Mouse (Mus musculus): ENCODE measurements at regions not wholly inside any gene's neighbourhood (a gene's known extent, or its start where the extent isn't known, plus 50 kb on each side); places are given as distances from the start of the nearest gene placed in this dataset.

DNA sequence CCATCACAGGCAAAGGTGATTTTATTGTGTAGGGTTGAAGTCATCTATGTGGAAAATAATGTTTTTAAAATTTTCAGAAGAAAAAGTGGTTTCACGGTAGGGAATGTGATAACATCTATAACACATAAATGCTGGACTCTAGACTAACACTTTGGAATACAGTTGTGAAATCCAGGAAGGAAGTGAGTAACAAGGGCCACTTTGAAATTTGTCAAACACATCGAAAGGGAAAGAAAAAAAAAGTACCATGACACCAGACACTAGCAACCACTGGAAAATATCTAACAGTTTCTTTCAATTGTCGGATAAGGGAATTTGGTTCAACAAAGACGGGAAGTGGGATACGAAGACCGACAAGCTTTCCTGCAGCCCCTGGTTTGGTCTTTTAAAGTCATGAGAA, 181.7 kb upstream of the Btg1 start:
- 65% methylated on average over 6 of the region's 6 CpGs for WGBS
- H3K9me3 ChIP-seq (ENCODE audit: control insufficient read depth), result no peaks in the 10 kb centered on the region
- H3K4me2 ChIP-seq (replicated peaks; ENCODE audit: low read depth), result no peak overlapping the region
- H3K36me3 ChIP-seq (ENCODE audit: control insufficient read depth, insufficient read depth), result no peaks in the 10 kb centered on the region
- no peak overlapping the region for H3K4me3 ChIP-seq (ENCODE audit: low read depth, low read length)
- TF ChIP-seq CTCF (IDR thresholded peaks at IDR 0.05; ENCODE audit: low read depth), result no peak
- no peak for ATAC-seq
- H3K27me3 ChIP-seq (replicated peaks; ENCODE audit: control insufficient read depth, insufficient read depth, low read length), result no peaks in the 10 kb centered on the region
- H3K27ac ChIP-seq (ENCODE audit: low read depth, low read length), result no peak overlapping the region
- H3K4me1 ChIP-seq (replicated peaks; ENCODE audit: control insufficient read depth, insufficient read depth, low read length), result peaks cover 4% of the 10 kb centered on the region; the same call in 1 of the 2 replicates
- no peak overlapping the region for H3K9ac ChIP-seq (ENCODE audit: low read depth, low read length)

DNA sequence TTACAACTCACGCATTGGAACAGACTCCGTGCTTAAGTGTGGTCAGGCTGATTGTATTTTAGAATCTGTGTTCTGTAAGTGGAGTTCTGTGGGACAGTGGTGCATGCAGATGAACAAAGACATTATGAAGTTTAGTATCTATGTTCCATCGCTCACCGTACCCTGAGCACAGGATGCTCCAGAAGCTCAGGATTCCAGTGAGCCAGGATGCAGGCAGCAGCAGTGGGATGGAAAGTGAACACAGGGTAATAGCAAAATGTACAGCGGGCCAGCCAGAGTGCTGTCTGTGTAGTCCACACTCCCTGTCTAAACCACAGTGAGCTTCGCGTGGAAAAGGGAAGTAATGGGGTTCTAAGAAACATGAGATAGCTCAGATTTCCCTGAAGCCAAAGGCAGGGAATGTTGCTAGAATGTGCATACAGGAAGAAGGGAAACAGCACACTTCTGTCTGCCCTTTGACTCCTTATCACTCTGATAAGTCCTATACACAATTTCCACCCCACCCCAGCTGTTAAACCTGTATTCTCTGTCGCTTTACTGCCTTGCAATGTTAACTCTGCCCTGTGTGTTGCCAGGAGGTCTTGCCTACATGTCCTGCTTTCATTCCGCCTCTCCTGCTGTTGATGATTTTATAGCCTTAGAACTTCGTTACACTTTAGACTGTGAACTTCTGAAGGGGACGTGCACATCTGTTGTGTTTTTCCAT, 178.3 kb upstream of the Btg1 start:
- 51% methylated on average over 11 of the region's 11 CpGs for WGBS
- H3K9me3 ChIP-seq (ENCODE audit: control insufficient read depth), result no peaks in the 10 kb centered on the region
- peak; percentile 95 for ATAC-seq
- peak overlapping the region; percentile 6; the same call in 1 of the 2 replicates for H3K4me2 ChIP-seq (replicated peaks; ENCODE audit: low read depth)
- no peaks in the 10 kb centered on the region for H3K27me3 ChIP-seq (replicated peaks; ENCODE audit: control insufficient read depth, insufficient read depth, low read length)
- TF ChIP-seq CTCF (IDR thresholded peaks at IDR 0.05; ENCODE audit: low read depth), result no peak
- peaks cover 4% of the 10 kb centered on the region; the same call in 1 of the 2 replicates for H3K4me1 ChIP-seq (replicated peaks; ENCODE audit: control insufficient read depth, insufficient read depth, low read length)
- H3K4me3 ChIP-seq (ENCODE audit: low read depth, low read length), result no peak overlapping the region
- H3K36me3 ChIP-seq (ENCODE audit: control insufficient read depth, insufficient read depth), result no peaks in the 10 kb centered on the region
- no peak overlapping the region for H3K9ac ChIP-seq (ENCODE audit: low read depth, low read length)
- peak overlapping the region; percentile 66; the same call in 1 of the 2 replicates for H3K27ac ChIP-seq (ENCODE audit: low read depth, low read length)

DNA sequence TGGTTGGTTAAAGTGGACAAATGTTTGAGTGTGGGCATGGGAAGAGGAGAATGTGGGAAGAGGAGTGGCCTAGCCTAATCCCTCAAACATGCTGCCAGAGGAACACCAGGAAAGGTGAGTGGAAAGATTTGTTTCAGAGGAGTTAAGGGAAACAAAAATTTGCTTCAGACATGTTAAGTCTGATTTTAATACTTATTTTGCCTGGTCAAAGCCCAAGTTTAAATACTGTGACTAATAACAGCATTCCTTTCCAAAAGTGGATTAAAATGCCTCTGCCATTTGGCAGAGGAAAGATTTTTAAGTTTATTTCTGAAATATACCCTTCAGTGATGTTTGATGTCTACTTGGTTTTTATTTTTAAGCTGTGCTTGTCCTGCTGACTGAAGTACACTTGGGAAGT, 174.6 kb upstream of the Btg1 start:
- Histone ChIP-seq H3K27ac (ENCODE audit: low read depth, low read length) (no peak overlapping the region), H3K4me2 (replicated peaks; ENCODE audit: low read depth) (no peak overlapping the region), H3K9ac (ENCODE audit: low read depth, low read length) (no peak overlapping the region), H3K4me1 (replicated peaks; ENCODE audit: control insufficient read depth, insufficient read depth, low read length) (no peaks in the 10 kb centered on the region; the same call in 1 of the 2 replicates), H3K9me3 (ENCODE audit: control insufficient read depth) (no peaks in the 10 kb centered on the region), H3K4me3 (ENCODE audit: low read depth, low read length) (no peak overlapping the region), H3K36me3 (ENCODE audit: control insufficient read depth, insufficient read depth) (no peaks in the 10 kb centered on the region), H3K27me3 (replicated peaks; ENCODE audit: control insufficient read depth, insufficient read depth, low read length) (no peaks in the 10 kb centered on the region)
- no peak for ATAC-seq
- no peak for TF ChIP-seq CTCF (IDR thresholded peaks at IDR 0.05; ENCODE audit: low read depth)

DNA sequence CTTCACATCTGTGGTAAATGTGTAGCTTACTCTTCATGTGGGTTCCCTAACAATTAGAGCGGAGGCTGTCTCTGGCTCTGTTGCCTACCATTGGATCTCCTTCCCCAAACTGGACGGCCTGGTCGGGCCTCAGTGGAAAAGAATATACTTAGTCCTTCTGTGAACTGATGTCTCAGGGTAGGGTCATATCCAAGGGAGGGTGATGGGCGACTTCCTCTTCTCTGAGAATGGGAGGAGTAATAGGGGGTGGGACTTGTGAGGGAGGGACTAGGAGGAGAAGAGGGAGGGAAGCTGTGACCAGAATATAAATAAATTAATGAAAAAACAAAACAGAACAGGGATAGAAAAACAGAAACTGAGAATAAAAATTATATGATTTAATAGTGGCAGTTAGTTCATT, 166.5 kb upstream of the Btg1 start:
- no peak for TF ChIP-seq CTCF (IDR thresholded peaks at IDR 0.05; ENCODE audit: low read depth)
- 93% methylated on average over 4 of the region's 4 CpGs for whole genome bisulfite sequencing
- ATAC-seq, result no peak
- H3K27me3 ChIP-seq (replicated peaks; ENCODE audit: control insufficient read depth, insufficient read depth, low read length), result no peaks in the 10 kb centered on the region
- H3K9me3 ChIP-seq (ENCODE audit: control insufficient read depth), result no peaks in the 10 kb centered on the region
- H3K27ac ChIP-seq (ENCODE audit: low read depth, low read length), result no peak overlapping the region
- H3K4me2 ChIP-seq (replicated peaks; ENCODE audit: low read depth), result no peak overlapping the region
- H3K4me1 ChIP-seq (replicated peaks; ENCODE audit: control insufficient read depth, insufficient read depth, low read length), result no peaks in the 10 kb centered on the region
- H3K9ac ChIP-seq (ENCODE audit: low read depth, low read length), result no peak overlapping the region
- no peaks in the 10 kb centered on the region for H3K36me3 ChIP-seq (ENCODE audit: control insufficient read depth, insufficient read depth)
- H3K4me3 ChIP-seq (ENCODE audit: low read depth, low read length), result no peak overlapping the region

DNA sequence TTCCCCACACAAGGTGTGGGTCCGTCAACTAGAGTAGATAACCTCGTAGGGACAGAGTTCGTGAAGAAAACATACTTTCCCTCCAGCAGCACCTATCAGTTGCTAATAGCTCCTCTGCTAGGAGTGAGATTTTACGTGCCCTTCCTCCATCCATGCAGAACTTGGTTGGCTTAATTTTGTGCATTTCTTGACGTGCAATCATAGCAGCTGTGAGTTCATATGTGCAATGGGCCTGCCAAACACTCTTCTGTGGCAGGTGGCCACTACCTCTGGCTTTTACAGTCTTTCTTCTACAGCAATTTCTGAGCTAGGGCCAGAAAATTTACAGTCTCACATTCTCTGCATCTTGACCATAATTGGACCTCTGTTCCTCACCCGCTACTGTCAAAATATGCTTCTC, 161.9 kb upstream of the Btg1 start:
- Histone ChIP-seq H3K27me3 (replicated peaks; ENCODE audit: control insufficient read depth, insufficient read depth, low read length) (no peaks in the 10 kb centered on the region), H3K4me3 (ENCODE audit: low read depth, low read length) (no peak overlapping the region), H3K4me2 (replicated peaks; ENCODE audit: low read depth) (no peak overlapping the region), H3K9ac (ENCODE audit: low read depth, low read length) (no peak overlapping the region), H3K9me3 (ENCODE audit: control insufficient read depth) (no peaks in the 10 kb centered on the region), H3K4me1 (replicated peaks; ENCODE audit: control insufficient read depth, insufficient read depth, low read length) (no peaks in the 10 kb centered on the region), H3K27ac (ENCODE audit: low read depth, low read length) (no peak overlapping the region), H3K36me3 (ENCODE audit: control insufficient read depth, insufficient read depth) (no peaks in the 10 kb centered on the region)
- ATAC-seq, result no peak
- TF ChIP-seq CTCF (IDR thresholded peaks at IDR 0.05; ENCODE audit: low read depth), result no peak
- WGBS, result 82% methylated on average over 6 of the region's 6 CpGs

DNA sequence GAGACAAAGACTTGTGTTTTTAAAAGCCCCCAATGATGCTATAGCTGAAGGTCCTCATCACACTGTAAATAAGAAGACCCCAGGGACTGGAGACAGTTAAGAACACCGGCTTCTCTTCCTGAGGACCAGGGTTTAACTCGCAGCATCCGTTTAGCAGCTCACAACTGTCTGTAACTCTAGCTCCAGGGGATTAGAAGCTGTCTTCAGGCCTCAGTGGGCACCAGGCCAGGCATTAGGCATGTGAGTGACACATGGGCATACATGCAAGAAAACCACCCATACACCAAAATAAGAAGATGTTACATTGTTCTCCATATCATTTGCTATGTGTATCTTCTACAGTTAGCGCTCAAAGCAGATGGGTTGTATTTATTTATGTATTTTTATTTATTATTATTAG, 158.3 kb upstream of the Btg1 start:
- TF ChIP-seq CTCF (IDR thresholded peaks at IDR 0.05; ENCODE audit: low read depth), result no peak
- Histone ChIP-seq H3K4me3 (ENCODE audit: low read depth, low read length) (no peak overlapping the region), H3K36me3 (ENCODE audit: control insufficient read depth, insufficient read depth) (no peaks in the 10 kb centered on the region), H3K27me3 (replicated peaks; ENCODE audit: control insufficient read depth, insufficient read depth, low read length) (no peaks in the 10 kb centered on the region), H3K9ac (ENCODE audit: low read depth, low read length) (no peak overlapping the region), H3K4me2 (replicated peaks; ENCODE audit: low read depth) (no peak overlapping the region), H3K4me1 (replicated peaks; ENCODE audit: control insufficient read depth, insufficient read depth, low read length) (no peaks in the 10 kb centered on the region), H3K9me3 (ENCODE audit: control insufficient read depth) (no peaks in the 10 kb centered on the region), H3K27ac (ENCODE audit: low read depth, low read length) (no peak overlapping the region)
- no peak for ATAC-seq
- WGBS, result 89% methylated on average over 4 of the region's 4 CpGs
